Mouse (Mus musculus): ENCODE measurements at regions not wholly inside any gene's neighbourhood (a gene's known extent, or its start where the extent isn't known, plus 50 kb on each side); places are given as distances from the start of the nearest gene placed in this dataset.
A peak's percentile ranks its signal among the peaks of the same experiment; 100 is the strongest.

DNA sequence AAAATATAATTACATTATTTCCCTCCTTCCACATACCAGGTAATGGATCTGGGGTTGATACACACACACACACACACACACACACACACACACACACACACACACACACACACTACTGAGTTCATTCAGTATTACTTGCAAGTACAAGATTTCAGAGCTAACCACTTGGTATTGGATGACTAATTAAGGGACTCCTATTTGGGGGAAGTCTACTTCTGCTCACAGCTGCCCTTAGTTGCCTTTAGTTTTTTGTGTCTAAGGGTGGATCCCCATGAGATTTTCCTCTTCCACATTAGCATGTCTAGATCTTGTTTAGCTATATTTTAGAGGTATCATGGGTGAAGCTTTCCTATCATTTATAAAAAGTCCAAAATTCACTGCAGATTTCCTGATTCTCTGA lies 97.7 kb upstream of the Wls start:
- no peak for TF ChIP-seq CTCF (IDR thresholded peaks at IDR 0.05; ENCODE audit: low read depth)
- H3K4me2 ChIP-seq (ENCODE audit: low read depth, low read length), result no peak overlapping the region
- no peak overlapping the region for H3K27ac ChIP-seq
- no peak for DNase-seq (ENCODE audit: low spot score)
- no peak for ATAC-seq
- H3K4me3 ChIP-seq (ENCODE audit: low read length), result no peak overlapping the region
- no peaks in the 10 kb centered on the region for H3K27me3 ChIP-seq (ENCODE audit: insufficient read depth, low read length)
- no peaks in the 10 kb centered on the region for H3K9me3 ChIP-seq (ENCODE audit: low read length)
- no peaks in the 10 kb centered on the region for H3K36me3 ChIP-seq (ENCODE audit: insufficient read depth, low read length)
- H3K4me1 ChIP-seq (ENCODE audit: insufficient read depth, low read length), result no peaks in the 10 kb centered on the region
- H3K9ac ChIP-seq (replicated peaks; ENCODE audit: low read length), result no peak overlapping the region

DNA sequence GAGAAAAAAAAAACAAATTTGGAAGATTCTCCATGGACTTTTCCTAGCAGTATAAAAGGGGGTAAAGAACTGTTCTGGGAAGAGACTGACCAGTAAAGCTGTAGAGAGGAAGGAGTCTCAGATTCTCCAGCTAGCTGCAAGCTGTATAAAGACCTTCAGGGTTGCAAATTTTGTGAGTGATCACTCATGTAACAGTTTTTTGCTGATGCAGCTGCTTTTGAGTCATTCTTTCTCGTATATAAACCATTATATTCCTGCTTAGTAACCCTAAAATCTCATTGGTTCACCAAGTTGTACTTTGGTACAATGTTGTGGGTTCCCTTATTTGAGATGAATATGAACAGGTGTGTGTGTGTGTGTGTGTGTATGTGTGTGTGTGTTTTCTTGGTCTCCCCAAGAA lies 79.7 kb upstream of the Wls start:
- no peak for TF ChIP-seq CTCF (IDR thresholded peaks at IDR 0.05; ENCODE audit: low read depth)
- Histone ChIP-seq H3K36me3 (ENCODE audit: insufficient read depth, low read length) (no peaks in the 10 kb centered on the region), H3K9ac (replicated peaks; ENCODE audit: low read length) (no peak overlapping the region), H3K4me3 (ENCODE audit: low read length) (no peak overlapping the region), H3K27me3 (ENCODE audit: insufficient read depth, low read length) (no peaks in the 10 kb centered on the region), H3K4me1 (ENCODE audit: insufficient read depth, low read length) (no peaks in the 10 kb centered on the region), H3K9me3 (ENCODE audit: low read length) (no peaks in the 10 kb centered on the region), H3K27ac (no peak overlapping the region), H3K4me2 (ENCODE audit: low read depth, low read length) (no peak overlapping the region)
- DNase-seq (ENCODE audit: low spot score) (no peak), ATAC-seq (no peak)
- 61% methylated on average over 1 of the region's 1 CpGs for WGBS

DNA sequence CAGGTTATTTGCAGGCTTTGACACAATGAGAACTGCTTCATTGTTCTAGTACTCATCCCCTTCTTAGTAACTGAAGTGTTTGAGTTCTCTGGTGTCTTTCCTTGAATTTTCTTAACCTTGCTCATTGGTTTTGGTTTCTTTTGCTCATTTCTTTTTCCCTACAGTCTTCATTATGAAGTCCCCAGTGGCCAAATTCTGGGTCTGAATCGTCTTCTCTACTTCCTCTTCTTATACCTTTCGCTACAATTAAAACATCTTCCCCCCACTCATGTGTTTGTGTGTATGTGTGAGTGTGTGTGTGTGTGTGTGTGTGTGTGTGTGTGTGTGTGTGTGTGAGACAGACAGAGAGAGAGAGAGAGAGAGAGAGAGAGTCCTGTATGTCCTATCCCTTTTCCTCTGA lies 79.2 kb upstream of the Wls start:
- no peak overlapping the region for H3K4me3 ChIP-seq (ENCODE audit: low read length)
- no peaks in the 10 kb centered on the region for H3K27me3 ChIP-seq (ENCODE audit: insufficient read depth, low read length)
- 87% methylated on average over 2 of the region's 2 CpGs for WGBS
- no peak for ATAC-seq
- no peaks in the 10 kb centered on the region for H3K36me3 ChIP-seq (ENCODE audit: insufficient read depth, low read length)
- H3K27ac ChIP-seq, result no peak overlapping the region
- H3K9ac ChIP-seq (replicated peaks; ENCODE audit: low read length), result no peak overlapping the region
- DNase-seq (ENCODE audit: low spot score), result no peak
- H3K4me1 ChIP-seq (ENCODE audit: insufficient read depth, low read length), result no peaks in the 10 kb centered on the region
- no peak for TF ChIP-seq CTCF (IDR thresholded peaks at IDR 0.05; ENCODE audit: low read depth)
- no peak overlapping the region for H3K4me2 ChIP-seq (ENCODE audit: low read depth, low read length)
- H3K9me3 ChIP-seq (ENCODE audit: low read length), result no peaks in the 10 kb centered on the region

DNA sequence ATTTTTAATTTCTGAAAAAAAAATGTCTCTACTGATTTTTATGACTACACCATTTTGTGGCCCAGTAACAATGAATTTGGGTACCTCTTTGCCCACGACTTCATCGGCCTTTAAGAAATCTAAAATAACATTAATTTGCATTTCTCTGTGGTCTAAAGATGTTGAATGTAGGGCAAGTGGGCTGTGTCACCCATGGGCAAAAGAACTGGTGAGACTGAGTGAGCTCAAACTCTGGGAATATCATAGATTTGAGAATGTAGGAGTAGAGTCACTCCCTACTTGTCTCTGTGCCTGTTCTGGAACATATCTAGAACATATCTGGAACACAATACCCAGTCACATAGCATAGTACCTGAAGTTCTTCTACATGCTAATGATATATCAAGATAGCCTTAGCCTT lies 78.5 kb upstream of the Wls start:
- H3K4me3 ChIP-seq (ENCODE audit: low read length), result no peak overlapping the region
- no peak for DNase-seq (ENCODE audit: low spot score)
- WGBS, result 94% methylated on average over 2 of the region's 2 CpGs

DNA sequence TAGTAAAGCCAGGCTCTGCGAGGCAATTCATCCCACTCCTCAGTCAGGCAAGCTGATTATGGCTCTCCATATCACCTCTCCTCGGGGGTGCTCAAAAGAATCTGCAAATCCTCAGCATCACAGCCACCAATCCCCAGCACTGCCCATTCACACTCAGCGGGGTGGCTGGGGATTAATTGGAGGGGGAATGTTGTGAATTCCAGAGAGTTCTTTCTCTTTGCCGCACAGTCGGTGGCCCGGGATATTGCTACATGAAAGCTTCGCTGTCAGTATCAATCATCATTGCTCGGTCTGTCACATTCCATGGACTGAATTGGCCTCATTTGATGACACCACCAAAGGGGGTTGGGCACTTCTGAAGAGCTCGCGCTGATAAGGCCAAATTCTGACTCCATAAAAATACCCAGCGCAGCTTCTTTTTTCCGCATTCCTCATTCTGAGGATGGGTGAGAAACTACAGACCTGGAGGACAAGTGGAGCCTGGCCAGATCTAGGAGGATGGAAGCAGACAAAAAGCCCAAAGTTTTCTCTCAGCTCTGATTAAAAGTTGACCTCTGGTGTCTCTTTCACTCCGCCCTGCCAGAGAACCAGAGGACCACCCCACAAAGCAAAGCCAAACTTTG lies 57.1 kb upstream of the Wls start:
- WGBS, result 7% methylated on average over 13 of the region's 13 CpGs
- DNase-seq (ENCODE audit: low spot score) (peak; percentile 55), ATAC-seq (peak; percentile 82)
- no peaks in the 10 kb centered on the region for H3K36me3 ChIP-seq (ENCODE audit: insufficient read depth, low read length)
- no peaks in the 10 kb centered on the region for H3K9me3 ChIP-seq (ENCODE audit: low read length)
- no peaks in the 10 kb centered on the region for H3K4me1 ChIP-seq (ENCODE audit: insufficient read depth, low read length)
- no peak overlapping the region for H3K27ac ChIP-seq
- 0 out of 2 replicates have a peak overlapping the region, but pooled peaks have one; percentile 24 for H3K4me2 ChIP-seq (ENCODE audit: low read depth, low read length)
- H3K4me3 ChIP-seq (ENCODE audit: low read length), result peak overlapping the region; percentile 10; the same call in 1 of the 2 replicates
- no peak for TF ChIP-seq CTCF (IDR thresholded peaks at IDR 0.05; ENCODE audit: low read depth)
- no peaks in the 10 kb centered on the region for H3K27me3 ChIP-seq (ENCODE audit: insufficient read depth, low read length)
- no peak overlapping the region for H3K9ac ChIP-seq (replicated peaks; ENCODE audit: low read length)

More for the DNA sequence above, 78.5 kb upstream of the Wls start:
- Histone ChIP-seq H3K27ac (no peak overlapping the region), H3K36me3 (ENCODE audit: insufficient read depth, low read length) (no peaks in the 10 kb centered on the region), H3K4me2 (ENCODE audit: low read depth, low read length) (no peak overlapping the region), H3K4me1 (ENCODE audit: insufficient read depth, low read length) (no peaks in the 10 kb centered on the region), H3K9me3 (ENCODE audit: low read length) (no peaks in the 10 kb centered on the region), H3K27me3 (ENCODE audit: insufficient read depth, low read length) (no peaks in the 10 kb centered on the region), H3K9ac (replicated peaks; ENCODE audit: low read length) (no peak overlapping the region)
- ATAC-seq, result no peak
- no peak for TF ChIP-seq CTCF (IDR thresholded peaks at IDR 0.05; ENCODE audit: low read depth)

DNA sequence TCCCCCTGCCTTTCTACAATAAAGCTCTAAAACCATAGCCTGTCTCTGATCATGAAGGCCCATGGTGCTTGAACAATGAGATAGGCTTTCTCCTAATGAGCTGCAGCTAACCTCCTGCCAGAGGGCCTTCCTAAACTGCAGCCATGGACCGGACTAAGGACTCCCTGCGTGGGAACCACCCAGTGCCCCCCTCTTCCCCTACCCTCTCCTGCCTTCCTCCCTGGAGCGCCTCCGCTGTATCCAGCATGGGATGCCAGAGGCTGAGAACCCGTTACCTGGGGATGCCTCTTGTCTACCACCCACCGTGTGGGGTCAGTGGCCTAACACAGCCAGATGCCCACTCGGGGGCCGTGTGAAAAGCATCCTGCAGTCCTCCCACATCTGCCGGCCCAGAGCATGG lies 51.7 kb upstream of the Wls start:
- TF ChIP-seq CTCF (IDR thresholded peaks at IDR 0.05; ENCODE audit: low read depth), result no peak
- no peak overlapping the region for H3K27ac ChIP-seq
- H3K9me3 ChIP-seq (ENCODE audit: low read length), result no peaks in the 10 kb centered on the region
- H3K4me1 ChIP-seq (ENCODE audit: insufficient read depth, low read length), result no peaks in the 10 kb centered on the region
- H3K4me3 ChIP-seq (ENCODE audit: low read length), result no peak overlapping the region
- 53% methylated on average over 9 of the region's 9 CpGs for WGBS
- H3K36me3 ChIP-seq (ENCODE audit: insufficient read depth, low read length), result no peaks in the 10 kb centered on the region
- DNase-seq (ENCODE audit: low spot score), result no peak
- no peak for ATAC-seq
- H3K27me3 ChIP-seq (ENCODE audit: insufficient read depth, low read length), result no peaks in the 10 kb centered on the region
- no peak overlapping the region for H3K9ac ChIP-seq (replicated peaks; ENCODE audit: low read length)
- H3K4me2 ChIP-seq (ENCODE audit: low read depth, low read length), result no peak overlapping the region
